ENCODE assay signal across 10 mouse cellular contexts in genomic region chr10:71273008-71273739, GRCm38 (mm10). TPM values are rescaled to one million over a fixed set of nuclear protein-coding genes. Genes with fewer than 3 reads are reported as not detected.
A peak's percentile ranks its signal among the peaks of the same experiment; 100 is the strongest.
DNase-seq lines count a peak whose midpoint lies in the region.
"Had no signal": no experiment of that assay in that cellular context is flagged by ENCODE, and none has a peak within 500 bp of the region (broad histone marks: within the 10 kb centered on the region; RNA-seq: fewer than 3 reads in every experiment).

No protein-coding gene starts in this region.

- peak; percentile 48 for DNase-seq in cerebellum, adult 9-11 months
- no peak for DNase-seq in cerebellum, adult 11 months
- DNase-seq in right cerebral cortex, adult 18-20 months, result peak; percentile 56
- DNase-seq in right cerebral cortex, postnatal 4 days, result no peak
- DNase-seq in layer of hippocampus, postnatal 10 days (ENCODE audit: low spot score in 2 of 2), result peak; percentile 23 to 45
- peak; percentile 29 to 61 for DNase-seq in right cerebral cortex, postnatal 36 days (ENCODE audit: low spot score in 2 of 2)
- DNase-seq in spleen, postnatal 14 days (ENCODE audit: low spot score in 2 of 2), result no peak
- no peak for DNase-seq in adrenal gland, adult 8-10 months
- DNase-seq: heart, adult 18-20 months; lung, postnatal 36 days had no signal

RNA-seq across cellular contexts. Expression of gene Ube2d1, which starts 11.9 kb away (rescaled TPM):
- total RNA-seq in layer of hippocampus, postnatal 10 days (2021), result 10 to 100 TPM; 70.3 to 79.7 TPM
- 10 to 100 TPM; 17.1 to 23.0 (median 21.3) TPM for total RNA-seq in adrenal gland, adult 8-10 months (2022)

RNA-seq across cellular contexts. Expression of gene Tfam, which starts 35.1 kb away (rescaled TPM):
- 10 to 100 TPM; 40.7 to 47.3 TPM for total RNA-seq in layer of hippocampus, postnatal 10 days (2021)
- 10 to 100 TPM; 45.4 to 56.1 (median 51.8) TPM for total RNA-seq in adrenal gland, adult 8-10 months (2022)

Comparison
In these comparisons a context has a peak if more than half of its experiments do, and no peak if none do; other contexts are left out.
1. DNase-seq: peak in cerebellum, adult 9-11 months (single experiment), right cerebral cortex, adult 18-20 months (single experiment), layer of hippocampus, postnatal 10 days (2 of 2) and right cerebral cortex, postnatal 36 days (2 of 2); none in cerebellum, adult 11 months (single experiment), right cerebral cortex, postnatal 4 days (single experiment), spleen, postnatal 14 days (0 of 2) and adrenal gland, adult 8-10 months (single experiment).